Mouse (Mus musculus) small intestine, adult 2 months (tissue): ENCODE results near the gene Rps6ka5.

ENCODE experiments used
- CTCF ChIP-seq: fragments of 200-500 bp; IDR thresholded peaks from 2 replicates; pipeline ENCODE4 v1.5.1; 2012; ENCODE audit warnings: low read depth, mild to moderate bottlenecking, control low read depth, inconsistent platforms, low read length, moderate library complexity, mixed read lengths; ENCODE audit not compliant: insufficient replicate concordance, insufficient read length; ENCODE audit errors: extremely low read depth
- POLR2A ChIP-seq: fragments of 200-500 bp; IDR thresholded peaks from 2 replicates; pipeline ENCODE4 v1.6.1; 2012; ENCODE audit warnings: low read depth, mild to moderate bottlenecking, control low read depth, inconsistent platforms, low read length, moderate library complexity

GRCm38 (mm10) chr12:100762663-100763425 is 36.1 kb upstream of the Rps6ka5 start:
- TF ChIP-seq CTCF (no peak), POLR2A (no peak)
